Mouse (Mus musculus) embryo, embryonic 11.5 days (tissue): ENCODE results near the gene 4930412O13Rik.

ENCODE experiments used
- DNase-seq: peaks from one replicate; pipeline ENCODE4 v3.0.0-alpha.2; 2012; ENCODE audit warnings: low read depth, low spot score

Gene 4930412O13Rik

DNA sequence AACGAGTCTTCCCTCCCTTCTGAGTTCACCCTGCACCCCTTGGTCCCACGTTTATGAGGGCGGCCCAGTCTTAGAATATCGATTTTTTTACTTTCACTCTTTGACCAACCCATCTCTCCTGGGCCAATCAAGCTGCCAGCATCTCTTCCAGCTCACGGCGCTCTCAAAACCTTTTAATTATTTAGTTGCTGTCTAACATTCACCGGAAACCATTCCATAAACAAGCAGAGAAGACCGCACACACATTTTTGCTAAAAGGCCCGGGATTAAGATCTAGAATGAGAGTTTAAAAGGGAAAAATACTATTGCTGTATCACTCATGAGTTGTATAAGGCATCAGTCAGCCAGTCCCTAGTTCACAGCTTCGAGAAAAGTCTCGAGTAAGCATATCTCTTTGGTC lies 781 bp upstream of the 4930412O13Rik start:
- no peak for DNase-seq

DNA sequence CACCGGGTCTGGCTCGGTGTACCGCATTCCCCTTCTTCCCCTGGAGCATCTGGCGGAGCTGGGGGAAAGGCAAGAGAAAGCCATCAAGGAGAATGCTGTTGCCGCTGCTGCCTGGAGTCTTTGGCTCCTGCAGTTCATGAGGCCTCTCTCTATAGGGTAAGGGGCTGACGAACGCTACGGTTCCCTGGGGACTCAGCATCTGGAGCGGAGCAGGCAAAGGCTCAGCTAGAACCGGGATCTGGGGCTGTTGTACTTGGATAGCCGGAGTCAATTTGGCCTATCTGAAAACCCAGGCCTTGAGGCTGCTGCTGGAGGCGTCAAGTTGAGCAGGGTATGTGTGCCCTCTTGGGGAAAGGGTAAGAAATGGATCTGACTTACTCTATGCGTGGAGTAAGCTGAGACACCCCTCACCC lies 565 bp downstream of the 4930412O13Rik start:
- no peak for DNase-seq

DNA sequence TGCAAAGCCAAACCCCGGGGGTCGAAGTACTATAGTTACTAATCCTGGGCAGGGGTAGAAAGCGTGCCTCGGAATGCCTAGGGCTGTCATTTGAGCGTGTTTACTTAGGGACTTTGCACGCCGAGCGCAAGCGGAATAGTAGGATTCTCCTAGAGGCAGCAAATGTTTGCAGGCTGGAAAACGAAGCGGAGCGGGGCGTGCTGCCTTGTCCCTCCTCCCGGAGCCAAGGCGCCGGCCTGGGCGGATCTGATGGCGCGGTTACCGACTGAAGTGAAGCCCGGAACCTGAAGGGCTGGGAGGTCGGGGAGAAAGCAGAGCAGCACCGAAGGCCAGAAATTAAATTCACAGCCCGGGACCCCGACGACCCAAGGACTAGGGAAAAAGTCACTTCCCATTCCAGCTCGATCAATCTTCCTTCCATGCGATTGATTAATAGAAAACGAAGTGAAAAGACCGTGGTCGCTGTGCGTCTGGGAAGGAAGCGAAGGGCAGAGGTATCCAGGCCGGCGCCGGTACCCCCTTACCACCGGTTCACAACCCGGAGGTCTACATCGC lies 1.4 kb downstream of the 4930412O13Rik start:
- DNase-seq, result no peak

DNA sequence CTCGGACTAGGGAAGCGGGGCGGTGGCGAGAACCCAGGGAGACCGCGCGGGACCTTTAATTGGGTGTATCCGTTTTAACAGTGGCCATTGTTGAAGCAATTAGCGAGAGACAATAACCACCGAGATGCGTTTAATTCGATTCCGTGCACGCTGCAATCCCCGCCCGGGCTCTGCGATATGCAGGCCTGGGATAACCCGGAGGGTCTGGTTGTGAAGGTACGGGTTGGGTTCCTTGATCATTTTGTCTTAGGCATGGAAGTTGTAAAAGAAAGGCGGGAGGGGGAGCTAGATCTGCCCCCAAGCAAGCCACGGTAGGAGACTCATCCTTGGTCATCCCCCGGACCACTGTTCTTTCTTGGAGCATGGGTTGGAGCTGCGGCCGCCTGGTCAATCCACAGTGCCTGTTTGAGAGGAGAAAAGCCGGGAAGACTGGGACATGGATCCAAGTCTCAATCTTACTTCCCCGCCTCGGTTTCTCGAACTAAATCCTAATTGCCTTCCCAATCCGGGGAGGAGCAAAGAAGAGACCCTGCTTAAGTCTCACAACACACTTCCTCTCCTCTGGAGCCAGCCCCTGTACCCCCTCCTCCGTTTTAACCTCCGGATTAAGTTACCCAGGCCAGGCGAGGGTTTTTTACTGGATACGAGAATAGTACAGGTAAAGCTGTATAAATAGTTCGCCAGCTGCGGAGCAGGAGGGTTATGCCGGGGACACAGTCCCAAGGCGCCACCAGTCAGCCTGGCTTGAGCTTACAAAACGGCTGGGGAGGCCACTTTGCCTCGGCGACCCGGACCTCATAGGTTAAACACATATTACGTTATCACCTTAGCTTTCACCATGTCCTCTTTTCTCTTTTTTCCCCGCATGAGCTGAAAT lies 2.1 kb downstream of the 4930412O13Rik start:
- no peak for DNase-seq

DNA sequence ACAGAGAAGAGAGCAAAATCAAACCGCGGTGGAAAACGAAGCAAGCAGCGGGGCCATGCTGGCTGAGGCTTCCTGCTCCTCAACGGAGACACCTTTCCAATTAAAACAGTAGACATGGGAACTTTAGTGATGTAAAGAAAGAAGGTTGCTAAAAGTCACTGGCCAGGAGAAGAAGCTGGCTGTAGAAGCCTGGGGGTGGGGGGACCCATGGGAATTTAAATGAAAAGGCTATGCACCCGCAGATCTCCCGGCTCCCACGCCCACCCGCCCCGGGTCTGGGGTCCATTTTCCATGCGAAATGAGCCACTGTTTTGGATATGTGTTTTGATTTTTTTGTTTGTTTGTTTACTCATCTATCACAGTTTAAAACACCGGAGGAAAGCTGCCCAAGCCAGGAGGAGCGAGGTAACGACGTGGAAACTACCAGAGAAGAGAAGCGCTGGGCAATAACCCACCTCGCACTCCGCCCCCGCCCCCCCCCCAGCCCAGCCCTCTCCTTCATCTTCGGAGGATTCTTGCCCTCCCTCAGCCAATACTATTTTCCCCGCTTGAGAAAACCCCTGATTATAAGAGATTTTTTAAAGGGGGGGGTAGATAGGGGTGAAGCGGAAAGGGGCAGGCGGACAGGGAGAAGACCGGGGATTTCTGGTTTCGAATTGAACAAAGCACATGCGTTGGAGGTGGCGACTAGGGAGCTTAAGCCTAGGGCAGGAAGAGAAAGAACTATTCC lies 2.9 kb downstream of the 4930412O13Rik start:
- DNase-seq, result no peak

DNA sequence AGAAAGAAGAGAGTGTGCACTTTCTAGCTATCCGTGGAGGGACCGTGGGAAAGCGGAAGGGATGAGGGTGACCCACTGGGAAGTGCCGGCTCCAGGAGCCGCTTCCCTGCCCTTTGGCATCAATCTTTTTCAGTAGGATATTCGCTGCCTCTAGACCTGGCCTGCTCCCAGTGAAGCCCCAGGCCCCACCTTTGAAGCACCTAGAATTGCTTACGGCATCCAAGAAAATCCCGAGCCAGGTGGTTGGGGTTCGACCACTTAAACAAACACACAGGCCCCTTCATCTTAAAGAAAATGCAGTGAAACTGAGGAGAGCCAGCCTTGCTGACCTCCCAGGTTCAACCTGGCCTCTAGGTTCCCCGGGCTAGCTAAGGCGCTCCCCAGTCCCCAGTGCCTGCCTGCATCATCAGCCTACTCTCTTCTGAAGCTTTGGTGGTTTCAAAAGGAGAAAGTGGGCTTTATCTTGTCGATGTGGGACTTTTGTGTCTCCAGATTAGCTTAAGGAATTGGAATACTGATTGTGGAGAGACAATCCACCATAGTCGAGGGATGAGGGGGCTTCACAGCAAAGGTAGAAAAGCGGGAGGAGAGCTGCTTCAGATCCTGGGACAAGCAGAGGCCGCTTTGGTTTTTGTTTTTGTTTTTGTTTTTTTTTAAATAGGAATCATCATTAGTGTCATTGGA lies 3.6 kb downstream of the 4930412O13Rik start:
- DNase-seq, result no peak

DNA sequence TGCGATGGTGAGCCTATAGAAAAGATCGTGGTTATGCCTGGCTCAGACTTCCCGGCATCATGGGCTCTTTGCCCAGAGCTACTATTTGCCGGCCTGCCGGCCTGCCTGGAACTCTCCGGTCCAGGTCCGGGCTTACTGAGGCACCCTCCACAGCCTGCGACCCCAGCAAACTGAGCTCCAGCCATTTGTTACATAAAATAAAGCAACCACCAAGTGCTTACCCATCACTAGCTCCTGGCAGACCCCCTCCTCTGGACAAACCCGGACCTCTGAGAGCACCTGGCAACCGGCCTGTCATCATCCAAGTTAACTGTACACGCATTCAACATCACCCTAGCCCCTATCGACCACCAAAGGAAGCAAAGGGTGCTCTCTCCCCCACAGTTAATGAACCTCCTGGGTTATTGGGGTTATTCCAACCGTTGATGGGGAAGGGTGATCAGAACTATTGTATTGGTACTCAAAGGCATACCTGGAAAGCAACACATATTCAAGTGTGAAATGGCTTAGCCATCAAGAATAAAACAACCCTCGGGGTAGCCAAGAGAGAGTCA lies 4.2 kb downstream of the 4930412O13Rik start:
- DNase-seq, result no peak

DNA sequence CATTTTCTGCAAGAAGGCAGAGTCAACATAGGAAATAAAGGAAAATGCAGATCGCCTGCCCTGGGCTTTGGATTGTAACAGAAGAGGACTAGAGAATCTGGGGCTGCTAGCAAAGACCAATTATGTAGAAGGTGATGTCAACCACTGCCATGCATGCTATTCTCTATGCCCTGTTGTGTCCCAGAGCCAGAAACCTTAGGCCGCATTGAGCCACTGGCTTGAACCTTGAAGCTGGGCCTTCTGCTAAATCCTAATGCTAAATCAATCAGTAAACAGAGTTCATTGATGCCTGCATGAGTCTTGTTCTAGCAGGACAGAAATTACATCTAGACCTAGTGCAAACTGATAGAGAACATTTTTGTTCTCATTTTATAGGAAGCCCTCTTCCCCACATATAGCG lies 5.0 kb downstream of the 4930412O13Rik start:
- no peak for DNase-seq

DNA sequence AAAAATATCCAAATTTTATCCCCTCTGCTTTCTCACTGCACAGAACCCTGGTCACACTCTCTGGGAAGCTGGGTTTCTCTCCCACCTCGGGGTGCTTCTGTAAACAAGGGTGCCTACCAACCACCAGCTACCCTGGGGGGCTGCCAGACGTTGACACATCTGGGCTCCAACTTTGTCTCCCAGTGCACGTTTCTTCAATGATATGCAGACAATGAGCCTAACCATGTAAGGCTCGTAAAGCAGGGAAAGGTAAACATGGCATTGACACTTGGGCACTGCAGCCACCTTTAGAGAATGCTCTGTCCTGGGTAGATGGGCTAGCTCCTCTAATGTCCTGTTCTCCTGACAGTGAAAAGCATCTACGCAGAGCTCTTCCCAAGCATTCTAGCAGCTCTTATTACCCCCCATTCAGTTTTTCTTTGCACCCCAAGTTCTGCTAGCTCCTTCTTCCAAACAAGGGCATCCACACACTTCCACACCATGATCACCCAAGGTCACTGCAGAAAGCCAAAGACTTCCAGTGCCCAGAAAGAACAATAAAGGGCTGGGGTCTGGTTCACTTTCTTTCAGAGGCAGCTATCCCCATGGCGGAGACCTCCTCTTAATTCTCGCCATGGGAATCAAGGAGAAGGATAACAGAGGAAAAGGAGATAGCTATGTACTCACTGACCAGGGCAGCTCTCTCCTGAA lies 6.0 kb downstream of the 4930412O13Rik start:
- no peak for DNase-seq

DNA sequence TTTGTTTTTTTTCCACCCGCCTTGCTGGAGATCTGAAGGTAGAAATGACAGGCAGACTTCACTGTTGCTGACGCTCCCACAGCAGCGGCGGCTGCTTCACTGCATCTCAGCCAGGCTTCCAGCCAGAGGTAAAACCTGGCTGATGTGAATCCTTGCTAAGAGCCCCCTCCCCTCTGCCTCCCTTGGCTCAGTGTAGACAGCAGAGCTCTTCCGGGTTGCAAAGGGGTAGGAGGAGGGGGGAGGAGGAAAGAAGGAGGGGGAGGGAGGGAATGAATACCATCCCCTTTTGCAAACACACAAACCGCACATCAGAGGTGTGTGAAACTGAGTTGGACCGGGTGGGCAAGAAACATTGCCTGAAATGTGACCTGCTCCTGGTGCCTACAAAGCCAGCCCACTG lies 6.6 kb downstream of the 4930412O13Rik start:
- no peak for DNase-seq

DNA sequence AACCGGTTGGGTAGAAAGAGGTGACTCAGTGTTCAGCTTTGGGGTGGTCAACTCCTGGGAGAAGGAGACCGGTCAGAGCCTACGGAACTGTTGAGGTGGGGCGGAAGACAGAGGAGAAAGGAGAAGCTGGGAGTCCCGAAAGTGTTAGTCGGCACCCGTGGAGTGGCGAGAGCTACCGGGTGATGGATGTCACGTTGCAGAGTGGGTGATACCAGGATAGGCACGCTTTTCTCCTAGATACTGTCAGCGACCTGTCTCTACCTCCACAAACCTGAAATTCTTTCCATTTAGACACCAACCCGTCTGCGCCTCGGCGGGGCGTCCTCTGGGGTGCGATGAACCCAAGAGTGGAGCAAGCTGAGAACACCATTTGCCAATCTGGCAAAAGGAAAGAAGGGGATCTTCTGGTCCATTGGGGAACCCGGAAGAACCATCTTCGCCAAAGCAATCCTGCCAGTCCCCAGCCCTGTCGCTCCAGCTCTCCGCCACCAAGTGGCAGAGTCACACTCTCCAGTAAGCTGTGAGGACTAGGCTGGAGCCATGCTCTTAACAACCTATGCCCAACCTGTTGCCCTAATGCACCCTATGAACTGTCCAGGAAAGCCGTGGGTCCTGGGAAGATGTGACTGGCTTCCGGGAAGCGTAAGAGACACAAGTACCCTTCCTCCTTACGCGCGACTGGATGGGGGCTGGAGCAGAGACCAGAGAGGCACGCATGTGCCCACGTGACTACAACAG lies 8.0 kb downstream of the 4930412O13Rik start, which contains the start of gene 9230102O04Rik:
9230102O04Rik (minus strand) TSS at position 628 of the 738 bp plus-strand sequence.
- no peak for DNase-seq

DNA sequence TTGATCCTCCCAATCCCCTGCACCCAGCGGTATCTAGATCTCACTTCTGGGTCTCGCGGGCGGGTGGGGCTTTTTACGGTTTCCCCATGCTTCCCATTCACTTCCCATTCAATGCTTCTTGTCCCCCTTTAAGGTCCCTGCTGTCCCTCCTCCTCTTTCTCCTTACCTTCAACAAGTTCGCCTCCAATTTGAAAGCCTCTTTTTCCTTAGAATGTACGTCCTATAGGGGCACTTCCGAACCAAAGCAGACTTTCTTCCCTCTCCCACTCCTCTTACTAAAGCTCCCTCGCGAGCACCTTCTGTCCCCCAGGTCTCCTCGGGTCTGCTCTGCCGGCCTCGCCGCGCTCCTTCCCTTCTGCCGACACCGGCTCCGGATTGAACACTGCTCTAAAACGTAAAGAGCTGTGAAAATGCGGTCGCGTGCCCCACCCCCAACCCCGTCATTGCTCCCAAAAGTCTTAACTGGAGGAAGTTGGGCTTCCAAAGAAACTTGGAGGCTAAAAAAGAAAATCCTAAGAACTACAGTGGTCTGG lies 8.7 kb downstream of the 4930412O13Rik start, which contains the start of gene Gata3:
Gata3 (minus strand) TSS at position 384 of the 533 bp plus-strand sequence.
- DNase-seq, result no peak

DNA sequence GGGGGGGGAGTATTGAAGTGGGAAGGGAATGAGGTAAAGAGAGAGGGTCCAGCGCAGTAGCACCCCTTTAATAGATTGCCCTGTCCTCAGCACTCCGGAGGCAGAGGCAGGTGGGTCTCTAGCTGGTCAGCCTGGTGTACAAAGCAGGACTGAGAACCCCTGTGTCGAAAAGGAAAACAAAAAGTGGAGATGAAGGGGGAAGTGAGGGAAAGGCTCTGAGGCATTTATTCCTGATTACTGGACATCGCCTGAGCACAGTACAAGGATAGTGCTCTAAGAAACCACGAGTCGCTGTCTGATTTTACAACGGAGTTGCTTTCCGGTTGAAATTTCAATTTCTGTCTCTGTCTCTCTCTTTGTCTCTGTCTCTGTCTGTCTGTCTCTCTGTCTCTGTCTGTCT lies 9.2 kb downstream of the 4930412O13Rik start:
- no peak for DNase-seq

DNA sequence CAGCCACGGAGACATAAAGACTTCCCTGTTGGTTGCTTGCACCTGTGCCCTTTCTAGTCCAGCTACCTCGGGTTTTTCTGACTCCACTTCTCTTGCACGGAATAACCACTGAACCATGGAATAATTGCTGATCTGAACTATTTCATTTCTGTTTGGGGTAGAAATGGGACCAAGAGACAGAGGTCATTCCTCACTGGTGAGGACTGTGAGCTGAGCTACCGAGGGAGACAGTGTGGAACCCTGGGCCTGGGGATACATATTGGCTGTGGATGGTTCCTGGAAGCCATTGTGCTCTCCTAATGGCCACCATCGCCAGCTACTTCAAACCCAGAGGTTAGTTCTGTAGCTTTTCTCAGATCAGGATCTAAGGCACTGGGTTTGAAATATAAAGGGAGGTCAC lies 9.9 kb downstream of the 4930412O13Rik start:
- DNase-seq, result no peak

DNA sequence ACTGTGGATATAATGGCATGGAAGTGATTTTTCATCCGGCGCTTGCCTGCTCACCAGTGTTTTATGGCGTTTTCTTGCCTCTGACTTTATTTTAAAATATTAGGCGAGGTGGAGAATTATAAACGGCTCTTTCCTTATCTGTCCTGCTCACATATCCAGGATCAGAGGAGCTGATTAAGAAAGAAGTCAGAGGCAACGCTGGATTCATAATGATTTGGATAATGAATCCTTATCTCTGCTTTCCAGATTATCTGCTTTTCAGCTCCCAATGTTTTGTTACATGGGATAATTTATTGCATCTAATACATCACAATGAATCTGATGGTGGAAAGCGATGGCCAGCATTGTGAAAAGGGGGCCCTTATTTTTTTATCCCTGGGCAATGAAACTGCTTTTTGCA lies 11.5 kb downstream of the 4930412O13Rik start:
- DNase-seq, result no peak

DNA sequence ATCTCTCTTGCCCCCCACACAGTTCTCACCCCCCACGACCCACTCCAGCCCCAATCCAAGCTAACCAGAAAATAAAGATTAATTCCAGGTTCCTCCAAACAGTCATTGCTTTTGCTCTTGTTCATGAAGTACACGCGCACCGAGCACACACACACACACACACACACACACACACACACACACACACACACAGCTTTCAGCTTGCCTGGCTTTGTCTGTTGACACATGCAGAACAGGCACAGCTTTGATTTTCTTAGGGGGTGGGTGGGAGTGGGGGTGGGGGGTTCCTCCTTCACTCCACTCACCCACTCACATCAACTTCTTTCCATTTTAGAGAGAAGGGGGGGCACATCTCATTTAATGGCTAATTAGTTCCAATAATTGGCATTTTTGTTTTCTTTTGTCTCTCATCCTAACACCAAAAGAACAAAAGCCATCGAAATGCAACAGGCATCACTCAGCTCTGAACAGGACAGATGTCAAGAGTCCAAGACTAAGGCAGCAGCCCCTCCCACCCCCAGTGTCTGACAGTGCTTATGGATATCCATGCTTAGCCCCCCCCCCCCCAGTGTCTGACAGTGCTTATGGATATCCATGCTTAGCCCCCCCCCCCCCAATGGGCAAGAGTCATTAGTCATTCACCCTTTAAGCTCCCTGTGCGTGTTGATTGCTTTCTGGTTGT lies 12.4 kb downstream of the 4930412O13Rik start:
- DNase-seq, result no peak

DNA sequence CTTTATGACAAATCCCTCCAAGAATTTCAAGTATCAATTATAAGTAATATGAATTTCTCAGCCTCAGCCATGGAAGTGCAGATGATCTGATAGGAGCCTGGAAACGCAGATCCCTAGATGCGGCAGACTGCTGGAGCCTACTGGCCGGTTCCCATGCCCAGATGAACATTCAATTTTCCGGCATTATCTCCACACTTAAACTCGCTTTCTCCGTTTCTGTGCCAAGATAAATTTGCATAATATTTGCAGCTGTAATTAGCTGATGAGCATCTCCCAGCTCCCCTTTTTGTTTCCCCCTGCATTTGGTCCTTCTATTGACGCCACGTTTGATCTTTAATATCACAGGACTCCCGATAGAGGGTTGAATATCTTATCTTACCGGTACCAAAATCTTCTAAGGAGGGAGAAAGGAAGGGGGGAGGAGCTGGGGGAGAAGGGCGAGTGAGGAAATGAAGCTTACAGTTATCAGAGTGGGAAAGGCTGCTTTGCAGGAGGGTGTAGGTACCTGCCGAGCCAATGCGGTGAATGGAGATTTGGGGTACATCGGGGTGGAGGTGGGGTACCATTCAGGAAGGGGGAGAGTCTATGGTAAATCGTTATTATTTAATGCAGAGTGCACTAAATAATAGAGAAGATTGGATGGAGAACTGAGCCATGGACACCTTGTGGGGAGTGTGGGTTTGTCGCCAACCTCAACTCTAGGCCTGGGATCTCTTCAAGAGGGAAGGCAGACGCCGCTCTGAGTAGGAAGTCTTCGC lies 14.0 kb downstream of the 4930412O13Rik start:
- no peak for DNase-seq

DNA sequence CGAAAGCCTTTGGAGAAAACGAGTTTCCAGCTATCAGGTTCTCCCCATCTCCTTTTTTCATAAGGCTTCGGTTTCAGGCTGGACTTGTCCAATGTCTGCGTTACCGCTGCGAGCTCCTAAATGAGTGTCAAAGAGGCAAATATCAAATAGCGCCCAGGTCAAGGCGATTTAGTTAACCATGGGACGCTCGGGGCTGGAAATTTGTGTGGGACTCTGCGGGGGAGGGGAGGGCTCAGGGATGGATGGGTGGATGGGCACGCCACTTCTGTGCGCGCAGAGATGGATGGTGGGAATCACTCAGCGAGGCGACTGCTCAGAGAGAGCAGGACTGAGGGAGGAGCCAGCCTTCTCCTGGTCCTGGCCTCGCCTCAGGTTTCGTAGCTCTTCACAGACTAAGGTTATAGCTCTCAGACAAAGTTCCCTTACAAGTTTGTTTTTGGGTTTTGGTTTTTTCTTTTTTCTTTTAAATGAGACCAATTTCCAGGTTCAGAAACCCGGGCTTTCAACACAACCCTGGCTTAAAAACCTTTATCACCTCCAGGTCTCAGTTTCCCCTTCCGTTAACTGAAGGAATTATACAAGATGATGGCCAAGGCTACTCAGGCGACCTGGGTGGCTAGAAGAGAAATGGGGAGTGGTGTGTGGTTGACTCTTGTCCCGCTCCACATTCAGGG lies 15.2 kb downstream of the 4930412O13Rik start:
- no peak for DNase-seq
